Comparison of ENCODE assay signal across 17 mouse cellular contexts in the genomic region with DNA sequence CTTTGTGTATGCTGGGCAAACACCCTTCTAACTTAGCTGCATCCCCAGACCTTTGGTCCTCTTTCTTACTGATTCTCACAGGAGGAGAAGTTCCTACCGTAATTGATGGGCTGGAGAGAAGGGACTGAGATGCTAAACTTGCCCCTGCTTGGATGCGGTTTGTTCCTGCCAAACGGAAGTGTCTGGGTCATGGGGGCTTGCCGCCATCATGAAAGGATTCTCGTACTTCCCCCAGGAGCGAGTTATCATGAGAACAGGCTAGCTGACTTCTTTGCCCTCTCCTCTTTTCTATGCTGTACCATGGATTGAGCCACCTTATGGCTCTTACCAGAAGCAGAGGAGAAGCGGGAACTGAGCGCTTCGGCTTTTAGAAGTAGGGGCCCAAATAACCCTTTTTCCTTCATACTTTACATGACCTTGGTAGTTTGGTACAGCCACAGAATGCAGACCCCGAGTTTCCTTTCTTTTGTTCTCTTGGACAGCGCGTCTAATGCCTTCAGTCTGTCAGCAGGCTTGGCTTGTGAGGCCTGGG. TPM values are rescaled to one million over a fixed set of nuclear protein-coding genes. Genes with fewer than 3 reads are reported as not detected.
DNase-seq lines count a peak whose midpoint lies in the region; ATAC-seq and TF ChIP-seq lines count a peak whose summit lies in the region.
"Had no signal": no experiment of that assay in that cellular context is flagged by ENCODE, and none has a peak within 500 bp of the region (broad histone marks: within the 10 kb centered on the region; RNA-seq: fewer than 3 reads in every experiment).

No protein-coding gene starts in this region.

- no peak overlapping the region for H3K9ac ChIP-seq in lung, embryonic 14.5 days
- H3K9ac ChIP-seq in intestine, embryonic 15.5 days, result no peak overlapping the region
- H3K9ac ChIP-seq: forebrain, postnatal 0 days; limb, embryonic 15.5 days; neural tube, embryonic 13.5 days; stomach, embryonic 15.5 days had no signal

- TF ChIP-seq POLR2A in cortical plate, adult 2 months (IDR thresholded peaks at IDR 0.05; ENCODE audit: extremely low read depth, insufficient read depth, low read length), result no peak

- peak; percentile 1; the same call in 1 of the 2 replicates for ATAC-seq in lung, embryonic 14.5 days (ENCODE audit: insufficient read depth)
- ATAC-seq in intestine, embryonic 15.5 days, result no peak
- ATAC-seq: forebrain, postnatal 0 days; Patski had no signal

- H3K4me2 ChIP-seq in lung, embryonic 14.5 days, result peak overlapping the region; percentile 5; the same call in 1 of the 2 replicates
- no peak overlapping the region for H3K4me2 ChIP-seq in intestine, embryonic 15.5 days (replicated peaks)
- H3K4me2 ChIP-seq: limb, embryonic 15.5 days; neural tube, embryonic 13.5 days; stomach, embryonic 15.5 days had no signal

- WGBS in lung, embryonic 14.5 days, result 47% methylated on average over 12 of the region's 12 CpGs
- 85% methylated on average over 12 of the region's 12 CpGs for WGBS in intestine, embryonic 15.5 days

- H3K27me3 ChIP-seq in lung, embryonic 14.5 days (ENCODE audit: insufficient read depth, low read length), result no peaks in the 10 kb centered on the region
- peaks cover 11% of the 10 kb centered on the region for H3K27me3 ChIP-seq in E14TG2a.4 (ENCODE audit: insufficient read depth, low read length)
- H3K27me3 ChIP-seq in intestine, embryonic 15.5 days (replicated peaks), result no peaks in the 10 kb centered on the region
- H3K27me3 ChIP-seq: limb, embryonic 15.5 days; neural tube, embryonic 13.5 days; Patski; stomach, embryonic 15.5 days had no signal

- no peaks in the 10 kb centered on the region for H3K9me3 ChIP-seq in lung, embryonic 14.5 days (ENCODE audit: low read depth, low read length)
- peaks cover 9% of the 10 kb centered on the region for H3K9me3 ChIP-seq in E14TG2a.4 (ENCODE audit: low read length)
- H3K9me3 ChIP-seq in intestine, embryonic 15.5 days, result no peaks in the 10 kb centered on the region
- H3K9me3 ChIP-seq: limb, embryonic 15.5 days; neural tube, embryonic 13.5 days; stomach, embryonic 15.5 days had no signal

- peak overlapping the region; percentile 87 for H3K27ac ChIP-seq in lung, embryonic 14.5 days (ENCODE audit: low read depth)
- peak overlapping the region; percentile 48; the same call in 1 of the 2 replicates for H3K27ac ChIP-seq in cortical plate, adult 2 months (ENCODE audit: insufficient read depth, low read length)
- no peak overlapping the region for H3K27ac ChIP-seq in intestine, embryonic 15.5 days
- H3K27ac ChIP-seq: left cerebral cortex, adult 2 months; limb, embryonic 15.5 days; neural tube, embryonic 13.5 days; stomach, embryonic 15.5 days had no signal

- peak; percentile 42 for DNase-seq in embryo, embryonic 10.5 days (ENCODE audit: low spot score)
- DNase-seq in embryo, embryonic 10 days (ENCODE audit: low spot score), result no peak
- peak; percentile 44 for DNase-seq in lung, embryonic 14.5 days
- DNase-seq in lung, postnatal 14 days, result no peak
- no peak for DNase-seq in thymus, postnatal 10 days (ENCODE audit: low spot score in 2 of 2)
- DNase-seq: cerebellum, adult 11-12 months; forebrain, postnatal 0 days; gastrocnemius, postnatal 10 days had no signal

- no peak overlapping the region for H3K4me3 ChIP-seq in lung, embryonic 14.5 days (ENCODE audit: low read depth, low read length)
- H3K4me3 ChIP-seq in E14TG2a.4 (replicated peaks; ENCODE audit: low read length), result peak overlapping the region; percentile 35
- no peak overlapping the region for H3K4me3 ChIP-seq in cortical plate, adult 2 months (ENCODE audit: insufficient read depth, low read length)
- H3K4me3 ChIP-seq in intestine, embryonic 15.5 days (replicated peaks), result no peak overlapping the region
- H3K4me3 ChIP-seq: erythroblast, embryonic 14.5 days; left cerebral cortex, adult 2 months; limb, embryonic 15.5 days; neural tube, embryonic 13.5 days; stomach, embryonic 15.5 days had no signal

- no peaks in the 10 kb centered on the region for H3K36me3 ChIP-seq in lung, embryonic 14.5 days (ENCODE audit: insufficient read depth)
- H3K36me3 ChIP-seq in E14TG2a.4 (ENCODE audit: insufficient read depth, low read length), result no peaks in the 10 kb centered on the region
- no peaks in the 10 kb centered on the region for H3K36me3 ChIP-seq in intestine, embryonic 15.5 days
- H3K36me3 ChIP-seq: limb, embryonic 15.5 days; neural tube, embryonic 13.5 days; stomach, embryonic 15.5 days had no signal

- H3K4me1 ChIP-seq in lung, embryonic 14.5 days (ENCODE audit: insufficient read depth), result peaks cover 21% of the 10 kb centered on the region
- peaks cover 36% of the 10 kb centered on the region for H3K4me1 ChIP-seq in E14TG2a.4 (replicated peaks; ENCODE audit: low read depth, low read length)
- no peaks in the 10 kb centered on the region for H3K4me1 ChIP-seq in cortical plate, adult 2 months (ENCODE audit: control insufficient read depth, insufficient read depth, low read length)
- 0 out of 2 replicates have a peak, but pooled peaks cover 9% of the 10 kb centered on the region for H3K4me1 ChIP-seq in intestine, embryonic 15.5 days (replicated peaks)
- H3K4me1 ChIP-seq: neural tube, embryonic 13.5 days had no signal

- no peak for TF ChIP-seq CTCF in lung, embryonic 14.5 days (IDR thresholded peaks at IDR 0.05; ENCODE audit: low read depth)
- no peak for TF ChIP-seq CTCF in E14TG2a.4 (conservative IDR thresholded peaks at IDR 0.05; ENCODE audit: low read length)
- no peak for TF ChIP-seq CTCF in cortical plate, adult 2 months (IDR thresholded peaks at IDR 0.05; ENCODE audit: extremely low read depth, insufficient read depth, low read length)

RNA-seq across cellular contexts. Expression of a gene that starts 22.9 kb away (rescaled TPM):
- 332 and 336 TPM in 2 replicates for polyA plus RNA-seq in lung, embryonic 14.5 days (2014; fragmentation: Nextera tagmentation; extraction: Ambion mirVana)
- 229 and 234 TPM in 2 replicates for polyA plus RNA-seq in cortical plate, adult 2 months (2012; rRNA removed)
- 410 and 425 TPM in 2 replicates for polyA plus RNA-seq in intestine, embryonic 15.5 days (2015; fragmentation: Nextera tagmentation; extraction: Ambion mirVana)

RNA-seq across cellular contexts. Expression of a gene that starts 38.9 kb away (rescaled TPM):
- polyA plus RNA-seq in lung, embryonic 14.5 days (2014; fragmentation: Nextera tagmentation; extraction: Ambion mirVana), result 501 and 531 TPM in 2 replicates
- 180 and 195 TPM in 2 replicates for polyA plus RNA-seq in cortical plate, adult 2 months (2012; rRNA removed)
- 640 and 702 TPM in 2 replicates for polyA plus RNA-seq in intestine, embryonic 15.5 days (2015; fragmentation: Nextera tagmentation; extraction: Ambion mirVana)

Comparison
In these comparisons a context has a peak if more than half of its experiments do, and no peak if none do; other contexts are left out.
1. DNase-seq: peak in embryo, embryonic 10.5 days (single experiment) and lung, embryonic 14.5 days (single experiment); none in embryo, embryonic 10 days (single experiment), lung, postnatal 14 days (single experiment) and thymus, postnatal 10 days (0 of 2).